Mouse (Mus musculus) kidney, adult 11 months (tissue): ENCODE results near the gene Washc3.

Experiments used
- DNase-seq: peaks from one replicate; pipeline ENCODE4 v3.0.0; 2022

Washc3 gene

DNA sequence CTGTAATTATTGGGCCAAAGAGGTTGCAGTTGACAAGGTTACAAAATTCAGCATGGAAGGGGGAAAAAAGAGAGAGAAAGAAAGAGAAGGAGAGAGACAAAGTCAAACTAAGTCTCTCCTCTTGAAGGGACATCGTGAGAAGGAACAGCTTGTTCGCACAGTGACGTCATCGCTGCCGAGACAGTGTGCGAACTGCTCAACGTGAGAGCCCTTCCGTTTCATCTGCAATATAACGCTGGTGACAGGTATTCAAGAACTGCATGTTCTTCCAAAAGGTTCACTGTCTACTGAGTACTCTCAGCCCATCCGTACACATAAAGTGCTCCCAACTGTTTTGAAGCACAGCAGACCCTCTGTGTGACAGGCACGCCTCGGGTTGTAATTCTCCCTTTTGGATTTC is 59.4 kb downstream of the Washc3 start:
- no peak for DNase-seq

GRCm38 (mm10) chr10:88261186-88261585 is 60.3 kb downstream of the Washc3 start:
- DNase-seq = no peak

DNA sequence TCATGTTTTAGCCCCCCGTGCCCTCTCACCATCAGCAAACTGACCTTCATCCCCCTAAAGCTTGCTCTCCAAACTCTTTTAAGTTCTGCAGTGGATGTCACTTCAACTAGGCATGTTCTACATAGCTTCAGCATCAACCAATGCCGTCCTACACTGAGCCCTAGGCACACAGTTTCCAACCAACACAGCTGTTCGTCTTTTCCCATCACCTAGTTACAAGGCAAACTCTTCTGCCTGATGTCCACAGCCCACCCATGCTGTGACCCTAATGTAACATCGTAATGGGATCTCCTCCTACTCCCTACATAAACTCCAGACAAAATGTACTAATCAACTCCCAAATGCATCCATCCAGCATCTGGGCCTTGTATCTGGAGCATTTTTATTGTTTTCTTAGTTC is 62.5 kb downstream of the Washc3 start:
- no peak for DNase-seq

GRCm38 (mm10) chr10:88274045-88274444 is 73.2 kb downstream of the Washc3 start:
- DNase-seq = no peak

- no peak for DNase-seq
Measured at GRCm38 (mm10) chr10:88281699-88282098, 80.8 kb downstream of the Washc3 start.

GRCm38 (mm10) chr10:88284343-88284990 is 83.6 kb downstream of the Washc3 start:
- DNase-seq = no peak

GRCm38 (mm10) chr10:88287261-88287660 is 86.4 kb downstream of the Washc3 start:
- no peak for DNase-seq

- no peak for DNase-seq
Measured at GRCm38 (mm10) chr10:88288061-88288460, 87.2 kb downstream of the Washc3 start.

GRCm38 (mm10) chr10:88295091-88295490 is 94.2 kb downstream of the Washc3 start:
- no peak for DNase-seq
